Comparison of ENCODE assay signal across 10 mouse cellular contexts in genomic region chr5:140095203-140095602, GRCm38 (mm10).
A peak's percentile ranks its signal among the peaks of the same experiment; 100 is the strongest.
DNase-seq lines count a peak whose midpoint lies in the region; ATAC-seq and TF ChIP-seq lines count a peak whose summit lies in the region.
"Had no signal": no experiment of that assay in that cellular context is flagged by ENCODE, and none has a peak within 500 bp of the region (broad histone marks: within the 10 kb centered on the region; RNA-seq: fewer than 3 reads in every experiment).

No protein-coding gene starts in this region.

- no peak overlapping the region for H3K4me3 ChIP-seq in kidney, embryonic 14.5 days (ENCODE audit: low read length)
- no peak overlapping the region for H3K4me3 ChIP-seq in hindbrain, postnatal 0 days (ENCODE audit: low read length)
- H3K4me3 ChIP-seq in heart, embryonic 12.5 days = no peak overlapping the region
- H3K4me3 ChIP-seq: heart, embryonic 13.5 days had no signal

- no peak overlapping the region for H3K4me2 ChIP-seq in kidney, embryonic 14.5 days (replicated peaks; ENCODE audit: low read depth, low read length)
- H3K4me2 ChIP-seq in hindbrain, postnatal 0 days (ENCODE audit: low read depth, low read length) = no peak overlapping the region
- H3K4me2 ChIP-seq in heart, embryonic 12.5 days = no peak overlapping the region
- H3K4me2 ChIP-seq: heart, embryonic 13.5 days had no signal

- WGBS in kidney, embryonic 14.5 days = 88% methylated on average over 2 of the region's 2 CpGs
- 17% methylated on average over 2 of the region's 2 CpGs for WGBS in hindbrain, postnatal 0 days
- 76% methylated on average over 2 of the region's 2 CpGs for WGBS in heart, embryonic 12.5 days

- no peaks in the 10 kb centered on the region for H3K9me3 ChIP-seq in kidney, embryonic 14.5 days (ENCODE audit: control insufficient read depth, low read length)
- H3K9me3 ChIP-seq in hindbrain, postnatal 0 days (ENCODE audit: low read length) = no peaks in the 10 kb centered on the region
- no peaks in the 10 kb centered on the region for H3K9me3 ChIP-seq in heart, embryonic 12.5 days (replicated peaks)
- H3K9me3 ChIP-seq: heart, embryonic 13.5 days had no signal

- H3K36me3 ChIP-seq in kidney, embryonic 14.5 days (ENCODE audit: control insufficient read depth, insufficient read depth, low read length) = peaks cover 7% of the 10 kb centered on the region; the same call in 1 of the 2 replicates
- H3K36me3 ChIP-seq in hindbrain, postnatal 0 days (ENCODE audit: insufficient read depth, low read length) = no peaks in the 10 kb centered on the region
- no peaks in the 10 kb centered on the region for H3K36me3 ChIP-seq in heart, embryonic 12.5 days

- no peak overlapping the region for H3K9ac ChIP-seq in kidney, embryonic 14.5 days (ENCODE audit: low read depth, low read length)
- H3K9ac ChIP-seq in hindbrain, postnatal 0 days (replicated peaks; ENCODE audit: low read length) = no peak overlapping the region
- H3K9ac ChIP-seq in heart, embryonic 12.5 days = no peak overlapping the region
- H3K9ac ChIP-seq: heart, embryonic 13.5 days had no signal

- TF ChIP-seq CTCF in hindbrain, postnatal 0 days (IDR thresholded peaks at IDR 0.05; ENCODE audit: low read depth) = no peak

- no peak overlapping the region for H3K27ac ChIP-seq in kidney, embryonic 14.5 days (ENCODE audit: low read depth, low read length)
- H3K27ac ChIP-seq in hindbrain, postnatal 0 days = no peak overlapping the region
- H3K27ac ChIP-seq in heart, embryonic 12.5 days (ENCODE audit: poor library complexity, severe bottlenecking) = no peak overlapping the region
- H3K27ac ChIP-seq: heart, embryonic 13.5 days had no signal

- no peak for ATAC-seq in kidney, embryonic 14.5 days (ENCODE audit: low FRiP score, low TSS enrichment)
- peak; percentile 75 for ATAC-seq in hindbrain, postnatal 0 days
- no peak for ATAC-seq in heart, embryonic 12.5 days (ENCODE audit: insufficient number of reproducible peaks, low FRiP score)

- DNase-seq in kidney, adult 18-20 months = peak; percentile 53
- peak; percentile 90 for DNase-seq in hindbrain, postnatal 0 days (ENCODE audit: low spot score)
- peak; percentile 35 to 45 for DNase-seq in left cerebral cortex, postnatal 36 days (ENCODE audit: low spot score in 2 of 2)
- DNase-seq in right cerebral cortex, postnatal 14 days = peak; percentile 66
- no peak for DNase-seq in gastrocnemius, postnatal 25 days
- no peak for DNase-seq in spleen, postnatal 4 days (ENCODE audit: low spot score in 2 of 2)

- intact Hi-C loops in left cerebral cortex, postnatal 36 days (cut with DNase I) = loop anchor here (5.0 kb wide), 1 partner anchor 38 kb away; no protein-coding TSS in a partner anchor

- H3K27me3 ChIP-seq in kidney, embryonic 14.5 days (ENCODE audit: control insufficient read depth, insufficient read depth, low read length) = no peaks in the 10 kb centered on the region
- no peaks in the 10 kb centered on the region for H3K27me3 ChIP-seq in hindbrain, postnatal 0 days (ENCODE audit: insufficient read depth, low read length)
- no peaks in the 10 kb centered on the region for H3K27me3 ChIP-seq in heart, embryonic 12.5 days (replicated peaks)
- H3K27me3 ChIP-seq: CH12.LX; heart, embryonic 13.5 days had no signal

- no peaks in the 10 kb centered on the region for H3K4me1 ChIP-seq in kidney, embryonic 14.5 days (ENCODE audit: control insufficient read depth, insufficient read depth, low read length)
- peaks cover 24% of the 10 kb centered on the region for H3K4me1 ChIP-seq in hindbrain, postnatal 0 days (ENCODE audit: insufficient read depth, low read length)
- H3K4me1 ChIP-seq in heart, embryonic 12.5 days (replicated peaks) = no peaks in the 10 kb centered on the region
- H3K4me1 ChIP-seq: heart, embryonic 13.5 days had no signal

Comparison
In these comparisons a context has a peak if more than half of its experiments do, and no peak if none do; other contexts are left out.
1. DNase-seq: peak in kidney, adult 18-20 months (single experiment), hindbrain, postnatal 0 days (single experiment), left cerebral cortex, postnatal 36 days (2 of 2) and right cerebral cortex, postnatal 14 days (single experiment); none in gastrocnemius, postnatal 25 days (single experiment) and spleen, postnatal 4 days (0 of 2).